Mouse (Mus musculus) right cerebral cortex, adult 2 months (tissue): ENCODE measurements around the gene Kcna5.
A peak's percentile ranks its signal among the peaks of the same experiment; 100 is the strongest.

Source experiments
- DNase-seq, 2 experiments: peaks; one replicate each; pipeline ENCODE4 v3.0.0; 2021 to 2022; ENCODE audit warnings: low spot score in 2 of 2

Gene Kcna5

GRCm38 (mm10) chr6:126535208-126535910, at the start of gene Kcna5:
Gene Kcna5 (minus strand): TSS chr6:126535412.
- DNase-seq: no peak

- DNase-seq: no peak
These were observed 47.9 kb upstream of the Kcna5 start for GRCm38 (mm10) chr6:126583075-126583474.

GRCm38 (mm10) chr6:126581632-126582031, 46.4 kb upstream of the Kcna5 start:
- DNase-seq: peak; percentile 51 to 65

- DNase-seq: no peak
These were observed 45.4 kb upstream of the Kcna5 start for GRCm38 (mm10) chr6:126580571-126580970.

- DNase-seq: no peak
These were observed 42.2 kb upstream of the Kcna5 start for GRCm38 (mm10) chr6:126577415-126577814.

GRCm38 (mm10) chr6:126576566-126576965, 41.4 kb upstream of the Kcna5 start:
- no peak for DNase-seq

- no peak for DNase-seq
These were observed 39.6 kb upstream of the Kcna5 start for GRCm38 (mm10) chr6:126574778-126575177.

- no peak for DNase-seq
These were observed 37.8 kb upstream of the Kcna5 start for GRCm38 (mm10) chr6:126573021-126573420.

- peak; percentile 77 to 82 for DNase-seq
These were observed 34.6 kb upstream of the Kcna5 start for GRCm38 (mm10) chr6:126569809-126570208.

GRCm38 (mm10) chr6:126568046-126568830, 33.0 kb upstream of the Kcna5 start:
- no peak for DNase-seq

- DNase-seq: peak; percentile 43 to 51
These were observed 32.1 kb upstream of the Kcna5 start for GRCm38 (mm10) chr6:126567326-126567725.

GRCm38 (mm10) chr6:126564376-126564775, 29.2 kb upstream of the Kcna5 start:
- no peak for DNase-seq

GRCm38 (mm10) chr6:126563898-126564297, 28.7 kb upstream of the Kcna5 start:
- DNase-seq: peak; percentile 90 to 92

- DNase-seq: no peak
These were observed 26.5 kb upstream of the Kcna5 start for GRCm38 (mm10) chr6:126561702-126562101.

GRCm38 (mm10) chr6:126560696-126561095, 25.5 kb upstream of the Kcna5 start:
- DNase-seq: no peak

- DNase-seq: no peak
These were observed 24.8 kb upstream of the Kcna5 start for GRCm38 (mm10) chr6:126560036-126560435.

- no peak for DNase-seq
These were observed 23.1 kb upstream of the Kcna5 start for GRCm38 (mm10) chr6:126558276-126558675.

GRCm38 (mm10) chr6:126553812-126554211, 18.6 kb upstream of the Kcna5 start:
- DNase-seq: peak; percentile 57 to 71

- peak; percentile 52 to 61 for DNase-seq
These were observed 16.7 kb upstream of the Kcna5 start for GRCm38 (mm10) chr6:126551862-126552395.

- no peak for DNase-seq
These were observed 9.2 kb upstream of the Kcna5 start for GRCm38 (mm10) chr6:126544107-126545036.

GRCm38 (mm10) chr6:126542724-126543123, 7.5 kb upstream of the Kcna5 start:
- no peak for DNase-seq

GRCm38 (mm10) chr6:126537512-126537911, 2.3 kb upstream of the Kcna5 start:
- no peak for DNase-seq
